Mouse (Mus musculus): ENCODE data around the gene Myt1l.

Gene Myt1l

GRCm38 (mm10) chr12:29569311-29569710, 41.1 kb downstream of the Myt1l start:
- no peak for DNase-seq (ENCODE audit: low spot score)

GRCm38 (mm10) chr12:29570351-29570750, 42.2 kb downstream of the Myt1l start:
- no peak for DNase-seq (ENCODE audit: low spot score)

GRCm38 (mm10) chr12:29571613-29572012, 43.4 kb downstream of the Myt1l start:
- no peak for DNase-seq (ENCODE audit: low spot score)

- no peak for DNase-seq (ENCODE audit: low spot score)
Measured at GRCm38 (mm10) chr12:29593787-29594186, 65.6 kb downstream of the Myt1l start.

GRCm38 (mm10) chr12:29599916-29600315, 71.7 kb downstream of the Myt1l start:
- DNase-seq (ENCODE audit: low spot score): no peak

GRCm38 (mm10) chr12:29601223-29601622, 73.0 kb downstream of the Myt1l start:
- no peak for DNase-seq (ENCODE audit: low spot score)

- no peak for DNase-seq (ENCODE audit: low spot score)
Measured at GRCm38 (mm10) chr12:29604659-29605058, 76.5 kb downstream of the Myt1l start.

- no peak for DNase-seq (ENCODE audit: low spot score)
Measured at GRCm38 (mm10) chr12:29605124-29605523, 76.9 kb downstream of the Myt1l start.

- peak; percentile 41 for DNase-seq (ENCODE audit: low spot score)
Measured at GRCm38 (mm10) chr12:29606221-29606620, 78.0 kb downstream of the Myt1l start.

GRCm38 (mm10) chr12:29617746-29618145, 89.6 kb downstream of the Myt1l start:
- no peak for DNase-seq (ENCODE audit: low spot score)

- no peak for DNase-seq (ENCODE audit: low spot score)
Measured at GRCm38 (mm10) chr12:29621530-29621929, 93.3 kb downstream of the Myt1l start.

- DNase-seq (ENCODE audit: low spot score): no peak
Measured at GRCm38 (mm10) chr12:29627956-29628750, 100.0 kb downstream of the Myt1l start.

- DNase-seq (ENCODE audit: low spot score): peak; percentile 45
Measured at GRCm38 (mm10) chr12:29629875-29630538, 101.8 kb downstream of the Myt1l start.

GRCm38 (mm10) chr12:29634509-29634908, 106.3 kb downstream of the Myt1l start:
- no peak for DNase-seq (ENCODE audit: low spot score)

GRCm38 (mm10) chr12:29639543-29640196, 111.5 kb downstream of the Myt1l start:
- DNase-seq (ENCODE audit: low spot score): peak; percentile 30

- DNase-seq (ENCODE audit: low spot score): no peak
Measured at GRCm38 (mm10) chr12:29640201-29640600, 112.0 kb downstream of the Myt1l start.

GRCm38 (mm10) chr12:29642915-29643314, 114.7 kb downstream of the Myt1l start:
- DNase-seq (ENCODE audit: low spot score): no peak

- no peak for DNase-seq (ENCODE audit: low spot score)
Measured at GRCm38 (mm10) chr12:29644091-29644490, 115.9 kb downstream of the Myt1l start.

GRCm38 (mm10) chr12:29644721-29645120, 116.5 kb downstream of the Myt1l start:
- no peak for DNase-seq (ENCODE audit: low spot score)

- DNase-seq (ENCODE audit: low spot score): no peak
Measured at GRCm38 (mm10) chr12:29649510-29650152, 121.4 kb downstream of the Myt1l start.

GRCm38 (mm10) chr12:29652516-29652915, 124.3 kb downstream of the Myt1l start:
- DNase-seq (ENCODE audit: low spot score): no peak

GRCm38 (mm10) chr12:29655197-29655632, 127.0 kb downstream of the Myt1l start:
- DNase-seq (ENCODE audit: low spot score): peak; percentile 51

All from layer of hippocampus, adult 11-12 months (tissue).